Mouse (Mus musculus): ENCODE data around the gene Fndc3b. TPM values are rescaled to one million over a fixed set of nuclear protein-coding genes. Genes with fewer than 3 reads are reported as not detected.
"Not testable (repeated sequence)": the region's sequence is repeated elsewhere in the genome, so short reads cannot be mapped to it uniquely, and the experiment has no call there.

Gene Fndc3b
- polyA plus RNA-seq, 1 experiment from 2014 or later: 22.4 TPM

GRCm38 (mm10) chr3:27421980-27422379 is 289.1 kb downstream of the Fndc3b start:
- Histone ChIP-seq H3K27me3 (no peaks in the 10 kb centered on the region), H3K9ac (no peak overlapping the region), H3K4me1 (0 out of 2 replicates have a peak, but pooled peaks cover 3% of the 10 kb centered on the region), H3K4me3 (no peak overlapping the region), H3K4me2 (replicated peaks) (no peak overlapping the region), H3K9me3 (replicated peaks) (no peaks in the 10 kb centered on the region), H3K27ac (no peak overlapping the region), H3K36me3 (0 out of 2 replicates have a peak, but pooled peaks cover 9% of the 10 kb centered on the region)
- 60% methylated on average over 12 of the region's 12 CpGs for WGBS
- 0 out of 2 replicates have a peak, but pooled peaks have one; percentile 46 for ATAC-seq (ENCODE audit: low FRiP score)

DNA sequence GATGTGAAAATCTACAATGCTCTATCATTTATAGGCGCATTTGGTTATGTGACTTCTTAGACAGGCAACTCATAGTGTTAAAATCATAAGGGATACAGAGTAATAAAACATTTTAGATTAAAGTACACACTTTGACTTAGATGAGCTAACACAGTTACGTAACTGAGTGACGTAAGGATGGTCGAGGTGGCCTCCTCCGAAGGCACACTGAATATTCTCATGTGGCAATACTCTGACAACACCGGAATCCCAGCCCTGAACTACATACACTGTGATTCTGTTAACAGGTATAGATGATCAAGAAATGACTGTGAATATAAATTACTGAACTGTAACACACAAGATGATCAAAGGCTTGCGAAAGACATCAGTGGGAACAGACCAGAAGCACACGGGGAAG is 292.5 kb downstream of the Fndc3b start:
- Histone ChIP-seq H3K4me2 (replicated peaks) (no peak overlapping the region), H3K36me3 (no peaks in the 10 kb centered on the region), H3K4me3 (no peak overlapping the region), H3K27ac (no peak overlapping the region), H3K4me1 (0 out of 2 replicates have a peak, but pooled peaks cover 3% of the 10 kb centered on the region), H3K9ac (no peak overlapping the region), H3K9me3 (replicated peaks) (no peaks in the 10 kb centered on the region), H3K27me3 (no peaks in the 10 kb centered on the region)
- 92% methylated on average over 8 of the region's 8 CpGs for WGBS
- no peak for ATAC-seq (ENCODE audit: low FRiP score)

GRCm38 (mm10) chr3:27416786-27417185 is 294.3 kb downstream of the Fndc3b start:
- H3K4me2 ChIP-seq (replicated peaks): no peak overlapping the region
- H3K9ac ChIP-seq: no peak overlapping the region
- no peaks in the 10 kb centered on the region for H3K27me3 ChIP-seq
- no peak overlapping the region for H3K27ac ChIP-seq
- no peak for ATAC-seq (ENCODE audit: low FRiP score)
- no peaks in the 10 kb centered on the region for H3K4me1 ChIP-seq
- H3K4me3 ChIP-seq: no peak overlapping the region
- no peaks in the 10 kb centered on the region for H3K9me3 ChIP-seq (replicated peaks)
- H3K36me3 ChIP-seq: no peaks in the 10 kb centered on the region
- 63% methylated on average over 10 of the region's 10 CpGs for WGBS

GRCm38 (mm10) chr3:27413566-27413965 is 297.5 kb downstream of the Fndc3b start:
- Histone ChIP-seq H3K4me3 (no peak overlapping the region), H3K36me3 (no peaks in the 10 kb centered on the region), H3K27ac (no peak overlapping the region), H3K4me2 (replicated peaks) (no peak overlapping the region), H3K9me3 (replicated peaks) (no peaks in the 10 kb centered on the region), H3K4me1 (no peaks in the 10 kb centered on the region), H3K9ac (no peak overlapping the region), H3K27me3 (no peaks in the 10 kb centered on the region)
- WGBS: 68% methylated on average over 3 of the region's 3 CpGs
- ATAC-seq (ENCODE audit: low FRiP score): no peak

DNA sequence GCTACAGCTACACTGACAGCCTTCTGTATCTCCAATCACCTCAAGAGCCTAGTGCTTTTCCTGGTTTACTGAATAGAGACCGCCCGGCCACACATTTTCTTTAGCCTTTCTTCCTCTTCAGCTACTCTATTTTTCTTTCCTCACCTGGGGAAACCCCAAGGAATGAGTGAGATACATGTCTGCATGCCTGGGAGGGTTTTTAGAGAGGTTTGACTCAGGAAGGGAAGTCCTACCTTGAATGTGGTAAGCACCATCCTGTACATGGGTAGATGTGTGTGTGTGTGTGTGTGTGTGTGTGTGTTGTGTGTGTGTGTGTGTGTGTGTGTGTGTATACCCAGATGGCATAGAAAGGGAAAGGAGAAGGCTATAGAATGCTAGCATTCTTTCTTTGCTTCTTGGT is 299.8 kb downstream of the Fndc3b start:
- H3K4me2 ChIP-seq (replicated peaks): no peak overlapping the region
- H3K4me3 ChIP-seq: no peak overlapping the region
- no peaks in the 10 kb centered on the region for H3K36me3 ChIP-seq
- ATAC-seq (ENCODE audit: low FRiP score): no peak
- H3K4me1 ChIP-seq: no peaks in the 10 kb centered on the region
- H3K27ac ChIP-seq: no peak overlapping the region
- H3K9me3 ChIP-seq (replicated peaks): no peaks in the 10 kb centered on the region
- no peak overlapping the region for H3K9ac ChIP-seq
- WGBS: 95% methylated on average over 2 of the region's 2 CpGs
- no peaks in the 10 kb centered on the region for H3K27me3 ChIP-seq

DNA sequence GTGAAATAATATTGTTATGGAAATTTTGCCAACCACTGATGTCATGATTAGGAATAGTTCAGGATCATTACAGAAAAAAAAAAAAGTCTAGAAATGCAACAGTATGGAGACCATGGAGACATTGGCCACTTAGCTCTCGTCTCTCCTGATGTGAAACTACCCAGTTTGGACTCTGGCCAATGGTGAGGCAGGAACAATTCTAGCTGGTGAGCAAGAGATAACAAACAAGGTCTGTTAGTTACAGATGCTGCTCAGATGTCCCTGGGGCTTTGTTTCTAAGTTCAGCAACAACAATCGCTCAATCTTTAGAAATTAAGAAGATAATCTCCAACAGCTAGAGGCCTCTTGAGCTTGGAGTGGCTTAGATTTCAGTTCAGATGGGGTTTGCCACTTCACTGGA is 302.5 kb downstream of the Fndc3b start:
- Histone ChIP-seq H3K9ac (no peak overlapping the region), H3K4me3 (no peak overlapping the region), H3K4me1 (no peaks in the 10 kb centered on the region), H3K27ac (no peak overlapping the region), H3K36me3 (no peaks in the 10 kb centered on the region), H3K9me3 (replicated peaks) (no peaks in the 10 kb centered on the region), H3K4me2 (replicated peaks) (no peak overlapping the region), H3K27me3 (no peaks in the 10 kb centered on the region)
- WGBS: 77% methylated on average over 2 of the region's 2 CpGs
- no peak for ATAC-seq (ENCODE audit: low FRiP score)

GRCm38 (mm10) chr3:27406440-27406839 is 304.7 kb downstream of the Fndc3b start:
- no peak overlapping the region for H3K4me2 ChIP-seq (replicated peaks)
- H3K9me3 ChIP-seq (replicated peaks): no peaks in the 10 kb centered on the region
- no peak for ATAC-seq (ENCODE audit: low FRiP score)
- no peaks in the 10 kb centered on the region for H3K36me3 ChIP-seq
- H3K9ac ChIP-seq: no peak overlapping the region
- no peak overlapping the region for H3K27ac ChIP-seq
- H3K4me1 ChIP-seq: no peaks in the 10 kb centered on the region
- H3K27me3 ChIP-seq: no peaks in the 10 kb centered on the region
- no peak overlapping the region for H3K4me3 ChIP-seq
- 88% methylated on average over 3 of the region's 3 CpGs for WGBS

- H3K27ac ChIP-seq; H3K4me3 ChIP-seq; ATAC-seq (ENCODE audit: low FRiP score); H3K27me3 ChIP-seq; H3K4me2 ChIP-seq (replicated peaks); H3K4me1 ChIP-seq; H3K36me3 ChIP-seq; H3K9ac ChIP-seq; H3K9me3 ChIP-seq (replicated peaks): not testable (repeated sequence)
- 90% methylated on average over 3 of the region's 3 CpGs for WGBS
These were observed 310.1 kb downstream of the Fndc3b start for GRCm38 (mm10) chr3:27400996-27401395.

DNA sequence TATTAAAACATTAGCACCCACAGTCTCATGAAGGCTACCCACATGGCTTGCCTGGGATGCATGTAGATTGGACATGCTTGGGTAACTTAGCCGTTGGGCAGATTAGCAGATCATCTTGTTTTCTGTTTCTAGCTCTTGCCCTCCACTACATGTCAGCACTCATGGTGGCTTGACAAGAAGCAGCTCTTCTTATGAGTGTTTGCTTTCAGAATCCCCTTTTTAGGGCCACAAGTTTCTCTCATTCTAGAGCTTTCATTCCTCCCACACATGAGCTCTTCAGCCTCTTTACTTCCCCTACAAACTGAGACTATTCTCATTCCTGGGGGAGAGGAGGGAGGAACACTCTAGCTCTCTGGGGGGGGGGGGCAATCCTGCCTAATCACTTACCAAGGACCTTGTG is 321.2 kb downstream of the Fndc3b start:
- Histone ChIP-seq H3K27me3 (no peaks in the 10 kb centered on the region), H3K27ac (no peak overlapping the region), H3K4me3 (no peak overlapping the region), H3K4me2 (replicated peaks) (no peak overlapping the region), H3K4me1 (no peaks in the 10 kb centered on the region), H3K36me3 (no peaks in the 10 kb centered on the region), H3K9me3 (replicated peaks) (no peaks in the 10 kb centered on the region), H3K9ac (no peak overlapping the region)
- WGBS: 86% methylated on average over 1 of the region's 1 CpGs
- no peak for ATAC-seq (ENCODE audit: low FRiP score)

DNA sequence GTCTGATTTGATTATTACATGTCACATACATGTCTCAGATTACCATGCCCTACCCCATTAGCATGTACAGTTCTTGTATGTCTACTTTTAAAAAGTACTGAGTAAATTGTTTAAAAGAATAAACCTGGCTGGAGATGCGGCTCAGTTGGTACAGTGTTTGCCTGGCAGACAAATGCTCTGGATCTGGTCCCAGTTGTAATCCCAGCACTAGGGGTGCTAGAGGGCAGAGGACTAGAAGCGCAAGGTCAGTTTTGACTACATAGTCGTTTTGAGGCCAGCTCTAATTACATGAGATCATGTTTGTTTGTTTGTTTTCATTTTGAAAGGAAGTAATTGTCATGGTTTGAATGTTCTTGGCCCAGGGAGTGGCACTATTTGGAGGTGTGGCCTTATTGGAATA is 326.3 kb downstream of the Fndc3b start:
- no peak for ATAC-seq (ENCODE audit: low FRiP score)
- no peak overlapping the region for H3K9ac ChIP-seq
- H3K4me1 ChIP-seq: no peaks in the 10 kb centered on the region
- WGBS: 70% methylated on average over 3 of the region's 3 CpGs
- no peaks in the 10 kb centered on the region for H3K36me3 ChIP-seq
- H3K9me3 ChIP-seq (replicated peaks): no peaks in the 10 kb centered on the region
- no peaks in the 10 kb centered on the region for H3K27me3 ChIP-seq
- no peak overlapping the region for H3K4me3 ChIP-seq
- H3K27ac ChIP-seq: no peak overlapping the region
- no peak overlapping the region for H3K4me2 ChIP-seq (replicated peaks)

GRCm38 (mm10) chr3:27377935-27378334 is 333.2 kb downstream of the Fndc3b start:
- no peaks in the 10 kb centered on the region for H3K9me3 ChIP-seq (replicated peaks)
- no peak overlapping the region for H3K4me3 ChIP-seq
- WGBS: 75% methylated on average over 4 of the region's 4 CpGs
- H3K27me3 ChIP-seq: peaks cover 19% of the 10 kb centered on the region
- H3K36me3 ChIP-seq: no peaks in the 10 kb centered on the region
- no peak overlapping the region for H3K4me2 ChIP-seq (replicated peaks)
- no peak overlapping the region for H3K9ac ChIP-seq
- no peaks in the 10 kb centered on the region for H3K4me1 ChIP-seq
- no peak for ATAC-seq (ENCODE audit: low FRiP score)
- H3K27ac ChIP-seq: no peak overlapping the region

DNA sequence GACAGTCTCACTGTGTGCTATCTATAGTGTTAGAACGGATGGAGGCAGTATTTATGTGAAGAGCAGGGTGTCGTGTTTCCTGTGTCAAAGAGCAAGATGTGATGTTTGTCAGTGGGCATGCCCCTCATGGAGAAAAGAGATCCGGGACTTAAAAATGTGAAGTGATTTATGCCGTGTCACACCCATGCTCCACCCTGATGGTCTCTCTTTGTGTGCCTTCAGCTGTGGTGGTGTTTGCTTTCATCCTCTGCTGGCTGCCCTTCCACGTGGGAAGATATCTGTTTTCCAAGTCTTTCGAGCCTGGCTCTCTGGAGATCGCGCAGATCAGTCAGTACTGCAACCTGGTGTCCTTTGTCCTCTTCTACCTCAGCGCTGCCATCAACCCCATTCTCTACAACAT is 336.7 kb downstream of the Fndc3b start:
- Histone ChIP-seq H3K4me1 (peaks cover 14% of the 10 kb centered on the region), H3K27me3 (peaks cover 54% of the 10 kb centered on the region), H3K9me3 (replicated peaks) (no peaks in the 10 kb centered on the region), H3K4me2 (replicated peaks) (no peak overlapping the region), H3K9ac (no peak overlapping the region), H3K4me3 (no peak overlapping the region), H3K36me3 (no peaks in the 10 kb centered on the region), H3K27ac (no peak overlapping the region)
- 56% methylated on average over 9 of the region's 9 CpGs for whole genome bisulfite sequencing
- ATAC-seq (ENCODE audit: low FRiP score): no peak

DNA sequence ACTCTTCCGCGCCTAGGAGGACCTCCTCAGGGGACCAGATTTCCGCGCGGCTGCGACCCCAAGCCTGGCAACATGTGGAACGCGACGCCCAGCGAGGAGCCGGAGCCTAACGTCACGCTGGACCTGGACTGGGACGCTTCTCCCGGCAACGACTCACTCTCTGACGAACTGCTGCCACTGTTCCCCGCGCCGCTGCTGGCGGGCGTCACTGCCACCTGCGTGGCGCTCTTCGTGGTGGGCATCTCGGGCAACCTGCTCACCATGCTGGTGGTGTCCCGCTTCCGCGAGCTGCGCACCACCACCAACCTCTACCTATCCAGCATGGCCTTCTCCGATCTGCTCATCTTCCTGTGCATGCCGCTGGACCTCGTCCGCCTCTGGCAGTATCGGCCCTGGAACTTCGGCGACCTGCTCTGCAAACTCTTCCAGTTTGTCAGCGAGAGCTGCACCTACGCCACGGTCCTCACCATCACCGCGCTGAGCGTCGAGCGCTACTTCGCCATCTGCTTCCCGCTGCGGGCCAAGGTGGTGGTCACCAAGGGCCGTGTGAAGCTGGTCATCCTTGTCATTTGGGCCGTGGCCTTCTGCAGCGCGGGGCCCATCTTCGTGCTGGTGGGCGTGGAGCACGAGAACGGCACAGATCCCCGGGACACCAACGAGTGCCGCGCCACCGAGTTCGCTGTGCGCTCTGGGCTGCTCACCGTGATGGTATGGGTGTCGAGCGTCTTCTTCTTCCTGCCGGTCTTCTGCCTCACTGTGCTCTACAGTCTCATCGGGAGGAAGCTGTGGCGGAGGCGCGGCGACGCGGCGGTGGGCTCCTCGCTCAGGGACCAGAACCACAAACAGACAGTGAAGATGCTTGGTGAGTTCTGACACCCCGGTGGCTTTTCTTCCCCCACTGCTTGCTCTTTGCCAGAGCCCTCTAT is 339.1 kb downstream of the Fndc3b start:
- Histone ChIP-seq H3K9me3 (replicated peaks) (no peaks in the 10 kb centered on the region), H3K27ac (no peak overlapping the region), H3K4me2 (replicated peaks) (peak overlapping the region; percentile 84), H3K9ac (peak overlapping the region; percentile 41; the same call in 1 of the 2 replicates), H3K4me3 (peak overlapping the region; percentile 41), H3K36me3 (no peaks in the 10 kb centered on the region), H3K27me3 (peaks cover 55% of the 10 kb centered on the region), H3K4me1 (peaks cover 14% of the 10 kb centered on the region)
- under 1% methylated on average over 74 of the region's 77 CpGs for WGBS
- ATAC-seq (ENCODE audit: low FRiP score): peak; percentile 53

All from hindbrain, embryonic 12.5 days (tissue).